Mouse (Mus musculus) testis, adult 2 months (tissue): ENCODE results near the gene Ccr9. TPM values are rescaled to one million over a fixed set of nuclear protein-coding genes. Genes with fewer than 3 reads are reported as not detected.

Experiments
- H3K27ac ChIP-seq: fragments of 200-500 bp; 2 replicates; pipeline ENCODE4 v1.5.1; 2012; ENCODE audit warnings: low read depth, low read length; ENCODE audit not compliant: control insufficient read depth, insufficient read depth
- H3K27me3 ChIP-seq: fragments of 200-500 bp; 2 replicates; pipeline ENCODE4 v1.6.1; 2012; ENCODE audit warnings: mild to moderate bottlenecking, low read length, moderate library complexity; ENCODE audit not compliant: control insufficient read depth, insufficient read depth
- H3K36me3 ChIP-seq: fragments of 200-500 bp; 2 replicates; pipeline ENCODE4 v1.6.1; 2012; ENCODE audit warnings: mild to moderate bottlenecking, low read length; ENCODE audit not compliant: control insufficient read depth, insufficient read depth
- H3K4me1 ChIP-seq: fragments of 200-500 bp; 2 replicates; pipeline ENCODE4 v1.6.1; 2012; ENCODE audit warnings: low read length; ENCODE audit not compliant: control insufficient read depth, insufficient read depth
- H3K4me3 ChIP-seq: fragments of 200-500 bp; 2 replicates; pipeline ENCODE4 v1.5.1; 2012; ENCODE audit warnings: low read depth, mild to moderate bottlenecking, low read length, moderate library complexity, mixed read lengths; ENCODE audit not compliant: control insufficient read depth
- CTCF ChIP-seq: fragments of 200-500 bp; IDR thresholded peaks from 2 replicates; pipeline ENCODE4 v1.5.1; 2012; ENCODE audit warnings: low read depth, mild to moderate bottlenecking, inconsistent platforms, low read length, moderate library complexity; ENCODE audit not compliant: control insufficient read depth, insufficient read depth, insufficient replicate concordance
- POLR2A ChIP-seq: fragments of 200-500 bp; IDR thresholded peaks from 2 replicates; pipeline ENCODE4 v1.6.1; 2012; ENCODE audit warnings: low read depth, mild to moderate bottlenecking, inconsistent platforms, low read length, moderate library complexity; ENCODE audit not compliant: control insufficient read depth
- polyA plus RNA-seq: library from polyadenylated mRNA; depleted of rRNA; stranded (reverse); fragments of >200 nt; gene quantifications from 2 replicates; pipeline ENCODE4 v1.2.3, GENCODE M21; 2012

Gene Ccr9
- polyA plus RNA-seq, 1 experiment = 0.04 TPM

DNA sequence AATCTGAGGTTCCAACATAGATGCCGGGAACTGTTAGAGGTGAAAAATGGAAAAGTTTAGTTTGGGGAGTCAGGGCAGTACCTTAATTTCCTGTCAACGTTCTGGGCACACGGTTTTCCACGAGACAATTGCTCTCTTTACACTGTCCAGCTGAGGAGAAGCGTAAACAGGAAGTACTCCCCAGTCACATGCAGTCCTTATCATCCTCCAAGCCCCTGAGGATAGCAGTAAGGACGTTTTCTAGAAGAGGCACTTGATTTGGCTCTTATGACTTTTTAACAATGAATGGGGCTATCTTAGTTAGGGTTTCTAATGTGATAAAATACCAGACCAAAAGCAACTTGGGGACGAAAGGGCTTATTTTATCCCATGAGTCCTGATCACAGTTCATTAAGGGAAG lies 130.3 kb downstream of the Ccr9 start:
- Histone ChIP-seq H3K27me3 (no peaks in the 10 kb centered on the region), H3K4me1 (no peaks in the 10 kb centered on the region), H3K4me3 (no peak overlapping the region), H3K27ac (no peak overlapping the region), H3K36me3 (peaks cover 1% of the 10 kb centered on the region; the same call in 1 of the 2 replicates)
- TF ChIP-seq POLR2A = no peak
- no peak for TF ChIP-seq CTCF

DNA sequence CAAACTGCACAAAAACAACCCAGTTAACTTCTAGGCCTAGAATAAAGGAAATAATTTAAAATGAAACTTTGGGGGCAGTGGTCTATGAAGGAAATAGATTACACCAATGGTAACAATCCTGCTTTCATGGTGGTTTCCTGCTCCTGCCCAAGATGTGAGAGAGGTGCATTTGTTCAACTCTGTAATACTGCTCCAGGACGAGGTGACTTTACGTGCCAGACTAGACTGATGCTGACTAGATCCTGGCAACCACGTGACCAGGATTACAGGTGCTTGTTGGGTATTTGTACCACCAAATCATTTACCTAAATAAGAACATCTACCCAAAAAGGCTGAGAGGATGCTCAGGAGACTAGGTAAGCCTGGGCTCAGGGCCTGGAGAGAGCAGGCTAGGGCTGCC lies 133.6 kb downstream of the Ccr9 start:
- Histone ChIP-seq H3K36me3 (peaks cover 1% of the 10 kb centered on the region; the same call in 1 of the 2 replicates), H3K27ac (no peak overlapping the region), H3K4me3 (no peak overlapping the region), H3K4me1 (no peaks in the 10 kb centered on the region), H3K27me3 (no peaks in the 10 kb centered on the region)
- TF ChIP-seq CTCF (no peak), POLR2A (no peak)

DNA sequence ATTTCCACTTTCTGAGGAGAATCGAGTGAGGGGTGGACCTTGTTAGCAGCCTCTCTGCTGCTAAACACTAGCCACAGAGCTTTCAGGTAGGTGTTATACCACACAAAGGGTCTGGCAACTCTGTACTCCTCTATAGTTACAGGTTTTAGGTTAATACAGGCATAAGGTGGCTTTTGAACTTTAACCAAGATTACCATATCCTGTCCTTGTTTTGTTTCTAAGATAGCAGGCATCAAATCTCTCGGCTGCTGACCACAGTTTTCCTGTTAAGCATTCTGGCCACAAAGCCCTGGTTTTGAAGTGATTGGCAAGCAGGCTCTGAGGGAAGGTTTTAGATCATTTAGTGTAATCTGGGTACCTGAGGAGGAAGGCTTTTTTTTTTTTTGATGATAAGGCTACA lies 136.1 kb downstream of the Ccr9 start:
- no peak for TF ChIP-seq POLR2A
- no peak for TF ChIP-seq CTCF
- Histone ChIP-seq H3K36me3 (peaks cover 1% of the 10 kb centered on the region), H3K27me3 (no peaks in the 10 kb centered on the region), H3K4me3 (no peak overlapping the region), H3K4me1 (no peaks in the 10 kb centered on the region), H3K27ac (no peak overlapping the region)

DNA sequence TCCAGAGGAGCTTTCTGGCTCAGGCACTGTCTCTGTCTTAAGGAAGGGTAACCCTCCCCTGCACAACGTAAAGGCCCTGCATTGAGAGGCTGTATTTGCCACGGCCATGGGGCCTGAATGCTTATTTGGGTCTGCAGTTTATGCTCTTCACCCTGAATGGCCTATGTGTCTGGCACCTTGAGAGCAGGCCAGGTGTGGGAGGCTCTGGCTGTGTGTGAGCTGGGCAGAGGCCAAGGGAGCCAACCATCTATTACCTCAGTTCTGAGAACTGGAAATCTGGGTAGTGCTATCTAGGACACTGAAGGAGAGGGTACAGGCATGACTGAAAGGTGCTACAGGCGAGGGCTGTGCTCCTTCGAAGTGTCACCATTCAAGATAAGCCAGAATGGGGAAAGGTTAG lies 136.6 kb downstream of the Ccr9 start:
- Histone ChIP-seq H3K36me3 (peaks cover 1% of the 10 kb centered on the region), H3K4me3 (no peak overlapping the region), H3K27me3 (no peaks in the 10 kb centered on the region), H3K27ac (no peak overlapping the region), H3K4me1 (no peaks in the 10 kb centered on the region)
- no peak for TF ChIP-seq POLR2A
- no peak for TF ChIP-seq CTCF

DNA sequence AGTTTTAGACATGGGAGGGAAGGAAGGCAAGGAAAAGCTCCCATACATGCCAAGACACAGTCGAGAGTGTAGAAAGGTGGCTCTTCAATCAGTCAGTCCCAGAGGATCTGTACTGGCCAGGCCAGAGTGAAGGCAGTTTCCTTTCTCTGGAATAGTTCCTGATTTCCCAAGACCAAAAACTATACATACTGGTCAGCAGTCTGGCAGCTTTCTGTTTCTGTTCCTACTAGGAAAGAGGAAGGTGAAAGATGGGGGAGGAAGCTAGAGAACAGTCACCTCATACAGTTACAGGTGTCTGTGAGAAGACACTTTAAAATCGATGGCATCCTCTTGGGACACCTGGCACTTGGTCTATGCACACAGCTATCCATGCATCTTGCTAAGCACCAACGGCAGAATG lies 137.2 kb downstream of the Ccr9 start:
- no peak for TF ChIP-seq CTCF
- no peak for TF ChIP-seq POLR2A
- Histone ChIP-seq H3K27ac (no peak overlapping the region), H3K27me3 (no peaks in the 10 kb centered on the region), H3K4me1 (no peaks in the 10 kb centered on the region), H3K36me3 (peaks cover 1% of the 10 kb centered on the region), H3K4me3 (no peak overlapping the region)

DNA sequence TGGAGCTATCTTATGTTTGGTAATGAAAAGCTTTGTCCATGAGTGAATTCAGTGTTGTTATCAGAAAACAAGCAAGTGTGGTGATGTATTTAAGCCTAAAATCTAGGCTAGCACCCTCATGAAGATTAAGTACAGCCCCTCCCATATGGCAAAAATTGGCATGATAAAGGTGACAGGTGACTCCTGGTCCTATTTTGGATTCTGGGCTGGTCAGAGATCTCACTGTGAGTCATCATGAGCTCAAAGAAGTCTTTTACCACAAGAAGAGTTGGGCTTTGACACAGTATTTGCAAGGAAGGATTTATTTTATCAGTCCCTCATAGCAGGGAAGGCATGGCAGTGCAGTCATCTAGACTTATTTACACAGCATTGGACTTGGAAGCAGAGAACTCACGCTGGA lies 137.8 kb downstream of the Ccr9 start:
- Histone ChIP-seq H3K4me1 (no peaks in the 10 kb centered on the region), H3K27me3 (no peaks in the 10 kb centered on the region), H3K4me3 (no peak overlapping the region), H3K27ac (no peak overlapping the region), H3K36me3 (no peaks in the 10 kb centered on the region; the same call in 1 of the 2 replicates)
- TF ChIP-seq POLR2A (no peak), CTCF (no peak)

DNA sequence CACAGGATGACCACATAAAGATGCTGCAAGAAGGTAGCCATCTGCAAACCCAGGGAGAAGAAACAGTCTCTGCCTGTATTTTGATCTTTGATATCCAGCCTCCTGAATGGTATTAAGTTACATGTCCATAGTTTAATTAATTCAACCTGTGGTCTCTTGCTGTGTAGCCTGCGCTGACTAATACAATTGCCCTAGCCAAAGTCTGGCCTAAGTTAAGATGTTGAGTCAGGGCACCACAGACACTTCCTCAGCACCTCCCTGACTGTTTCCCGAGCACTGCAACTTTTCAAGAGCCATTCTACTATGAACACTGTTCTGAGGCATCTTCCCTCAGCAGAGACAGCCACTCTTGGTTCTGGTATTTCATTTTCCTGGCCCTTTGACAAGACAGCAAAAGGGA lies 140.4 kb downstream of the Ccr9 start:
- Histone ChIP-seq H3K4me1 (no peaks in the 10 kb centered on the region), H3K36me3 (peaks cover 2% of the 10 kb centered on the region; the same call in 1 of the 2 replicates), H3K4me3 (no peak overlapping the region), H3K27ac (no peak overlapping the region), H3K27me3 (no peaks in the 10 kb centered on the region)
- TF ChIP-seq CTCF (no peak), POLR2A (no peak)

DNA sequence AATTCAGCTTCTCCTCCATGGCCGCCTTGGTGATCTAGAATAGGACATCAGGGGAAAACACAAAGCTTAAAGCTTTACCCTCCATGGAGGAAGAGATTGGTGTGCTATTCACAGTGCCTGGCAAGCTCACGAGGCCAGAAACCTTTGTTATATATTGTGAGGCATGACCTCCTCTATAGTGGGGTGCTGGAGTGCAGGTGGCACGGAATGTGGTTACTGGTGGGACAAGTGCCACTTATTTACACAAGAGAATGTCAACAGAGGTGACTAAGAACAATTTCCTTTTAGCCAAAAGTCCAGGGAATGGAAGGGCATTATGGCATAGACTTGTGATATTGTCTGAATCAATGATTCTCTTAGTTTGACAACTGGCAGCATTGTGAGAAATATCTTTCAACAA lies 148.4 kb downstream of the Ccr9 start:
- TF ChIP-seq POLR2A (no peak), CTCF (no peak)
- Histone ChIP-seq H3K27me3 (no peaks in the 10 kb centered on the region), H3K4me3 (no peak overlapping the region), H3K4me1 (no peaks in the 10 kb centered on the region), H3K36me3 (peaks cover 6% of the 10 kb centered on the region), H3K27ac (no peak overlapping the region)
